Mouse (Mus musculus) testis, adult 2 months (tissue): Measurements from ENCODE around the gene Rcor3.

Source experiments
- CTCF ChIP-seq: fragments of 200-500 bp; IDR thresholded peaks from 2 replicates; pipeline ENCODE4 v1.5.1; 2012; ENCODE audit warnings: low read depth, mild to moderate bottlenecking, inconsistent platforms, low read length, moderate library complexity; ENCODE audit not compliant: control insufficient read depth, insufficient read depth, insufficient replicate concordance
- POLR2A ChIP-seq: fragments of 200-500 bp; IDR thresholded peaks from 2 replicates; pipeline ENCODE4 v1.6.1; 2012; ENCODE audit warnings: low read depth, mild to moderate bottlenecking, inconsistent platforms, low read length, moderate library complexity; ENCODE audit not compliant: control insufficient read depth

- TF ChIP-seq CTCF, result no peak; the same call in 1 of the 2 replicates
- TF ChIP-seq POLR2A, result no peak
These were observed 43.3 kb downstream of the Rcor3 start for GRCm38 (mm10) chr1:192094451-192095170.
